Mouse (Mus musculus) cerebellum, adult 11-12 months (tissue): ENCODE measurements around the gene Chaf1a.
"Not testable (repeated sequence)": the region's sequence is repeated elsewhere in the genome, so short reads cannot be mapped to it uniquely, and the experiment has no call there.

Experiments
- DNase-seq: peaks from one replicate; pipeline ENCODE4 v3.0.0; 2022

Gene Chaf1a

DNA sequence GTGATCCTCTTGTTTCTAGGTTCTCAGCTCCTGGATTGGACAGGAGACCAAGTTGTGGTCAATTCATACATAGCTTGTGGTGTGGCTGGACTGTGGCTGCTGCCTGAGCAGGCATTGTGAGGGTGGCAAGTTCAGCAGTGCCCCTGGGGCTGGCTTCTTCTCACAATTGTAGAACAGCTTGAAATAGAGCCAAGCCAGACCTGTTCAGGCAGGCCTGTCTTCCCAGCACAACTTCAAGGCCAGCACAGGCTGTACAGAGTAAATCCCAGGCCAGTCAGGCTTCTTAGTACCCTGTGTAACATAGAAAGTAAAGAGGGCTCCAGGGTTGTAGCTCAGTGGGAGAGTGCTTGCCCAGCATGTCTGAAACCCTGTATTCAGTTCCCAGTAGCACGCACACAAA lies 52.6 kb downstream of the Chaf1a start:
- no peak for DNase-seq

DNA sequence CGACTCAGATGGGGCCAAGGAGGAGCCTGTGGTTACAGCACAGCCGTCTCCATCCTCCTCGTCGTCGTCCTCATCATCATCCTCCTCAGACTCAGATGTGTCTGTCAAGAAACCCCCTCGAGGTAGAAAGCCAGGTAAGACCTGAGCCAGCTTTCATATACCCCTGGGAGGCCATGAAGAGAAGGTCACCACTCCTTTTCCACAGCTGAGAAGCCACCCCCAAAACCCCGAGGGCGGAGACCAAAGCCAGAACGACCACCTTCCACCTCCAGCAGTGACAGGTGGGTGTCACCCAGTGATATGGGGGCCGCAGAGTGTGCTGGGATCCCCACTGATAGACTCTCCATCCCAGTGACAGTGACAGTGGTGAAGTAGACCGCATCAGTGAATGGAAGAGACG lies 56.6 kb downstream of the Chaf1a start:
- no peak for DNase-seq

DNA sequence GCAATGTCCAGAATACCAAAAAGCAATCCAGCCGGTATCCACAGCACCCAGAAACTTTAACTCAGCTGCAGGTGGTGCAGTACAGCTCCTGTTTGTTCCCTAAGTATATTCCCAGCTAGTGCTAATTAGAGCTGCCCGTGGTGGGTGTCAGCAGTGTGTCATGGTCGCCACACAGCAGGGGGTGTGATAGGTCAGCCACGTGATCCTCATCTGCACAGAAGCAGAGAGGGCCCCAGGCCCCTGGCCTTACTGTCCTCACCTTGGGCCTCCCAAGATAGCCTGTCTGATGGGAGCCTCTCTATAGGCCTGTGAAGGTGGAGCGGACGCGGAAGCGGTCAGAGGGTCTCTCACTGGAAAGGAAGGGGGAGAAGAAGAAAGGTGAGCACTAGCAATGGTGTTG lies 57.9 kb downstream of the Chaf1a start:
- no peak for DNase-seq

DNA sequence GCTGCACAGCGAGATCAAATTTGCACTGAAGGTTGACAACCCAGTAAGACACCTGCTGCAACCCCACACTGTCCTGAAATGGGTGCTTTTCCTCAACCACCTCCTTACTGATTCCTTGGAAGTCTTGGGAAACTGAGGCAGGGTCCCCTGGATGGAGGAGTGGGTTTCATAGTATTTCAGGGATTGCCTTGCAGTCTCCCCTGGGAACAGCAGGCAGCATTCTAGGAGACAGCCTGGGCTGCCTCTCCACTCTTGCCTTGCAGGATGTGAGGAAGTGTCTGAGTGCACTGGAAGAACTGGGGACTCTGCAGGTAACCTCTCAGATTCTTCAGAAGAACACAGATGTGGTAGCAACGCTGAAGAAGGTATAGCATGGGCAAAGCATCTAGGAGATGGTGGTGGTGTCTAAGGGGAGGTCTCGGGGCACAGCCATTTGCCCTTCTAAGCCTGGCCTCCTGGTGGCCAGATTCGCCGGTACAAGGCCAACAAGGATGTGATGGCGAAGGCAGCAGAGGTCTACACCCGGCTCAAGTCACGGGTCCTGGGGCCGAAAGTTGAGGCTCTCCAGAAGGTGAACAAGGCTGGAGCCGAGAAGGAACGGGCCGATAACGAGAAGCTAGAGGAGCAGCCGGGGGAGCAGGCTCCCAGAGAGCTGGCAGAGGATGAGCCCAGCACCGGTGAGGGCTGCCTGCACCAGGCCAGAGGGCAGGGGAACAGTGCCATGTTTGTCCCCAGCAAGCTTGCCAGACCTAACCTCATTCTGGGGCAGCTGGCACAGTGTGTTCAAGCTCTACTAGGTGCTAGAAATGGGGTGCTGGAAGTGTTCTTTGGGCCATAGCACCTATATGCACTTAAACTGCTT lies 58.7 kb downstream of the Chaf1a start:
- no peak for DNase-seq

DNA sequence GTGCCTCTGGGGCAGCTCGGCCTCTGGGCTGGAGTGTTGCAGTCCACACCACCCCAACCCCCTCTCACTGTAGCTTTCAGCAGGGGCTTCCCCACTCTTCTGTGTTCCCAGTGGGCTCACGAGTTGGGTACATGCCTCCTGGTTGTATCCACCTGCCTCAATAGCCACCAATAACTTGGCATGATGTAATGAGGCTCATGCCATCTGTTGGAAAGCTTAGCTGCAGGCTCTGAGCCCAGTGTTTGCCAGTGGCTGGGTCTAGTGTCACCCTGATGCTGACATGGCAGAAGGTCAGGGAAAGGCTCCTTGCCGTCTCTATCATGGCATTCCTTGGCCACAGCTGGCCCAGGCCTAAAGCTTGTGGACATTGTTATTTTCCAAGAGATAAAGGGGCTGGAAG lies 60.6 kb downstream of the Chaf1a start:
- no peak for DNase-seq

DNA sequence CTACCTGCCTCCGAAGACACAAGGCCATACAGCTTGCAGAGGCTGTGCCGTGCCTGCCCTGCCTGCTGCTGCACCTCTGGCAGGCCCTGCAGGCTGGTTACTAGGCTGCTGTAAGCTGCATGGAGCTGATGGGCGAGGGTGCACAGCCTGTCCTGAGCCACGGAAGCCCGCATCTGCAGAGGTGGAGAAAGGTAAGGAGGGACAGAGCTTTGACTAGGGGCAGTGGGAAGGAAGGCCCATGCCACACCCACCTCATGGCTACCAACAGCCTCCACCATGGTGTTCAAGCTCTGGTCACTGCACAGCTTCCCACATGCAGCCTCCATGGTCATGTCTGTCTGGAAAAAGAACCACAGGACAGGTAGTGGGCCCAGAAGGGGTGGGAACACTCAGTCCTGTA lies 61.9 kb downstream of the Chaf1a start:
- DNase-seq = no peak

DNA sequence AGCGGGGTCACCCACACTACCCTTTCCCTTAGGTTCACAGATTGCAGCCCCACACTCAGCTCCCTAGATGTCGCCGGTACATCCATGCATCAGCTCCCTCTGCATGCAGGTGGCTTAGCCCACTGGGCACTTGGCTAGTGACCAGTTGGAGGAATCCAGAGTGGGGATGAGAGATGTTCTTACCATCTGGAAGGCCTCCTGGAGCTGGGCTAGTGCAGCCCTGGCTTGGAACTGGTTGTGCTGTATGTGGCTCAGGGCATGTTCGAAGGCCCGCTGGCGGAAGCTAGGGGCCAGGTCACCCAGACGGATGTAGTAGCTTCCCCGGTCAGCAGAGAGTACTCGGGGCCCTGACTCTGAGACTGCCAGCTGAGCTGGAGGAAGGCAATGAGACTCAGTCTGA lies 62.7 kb downstream of the Chaf1a start:
- DNase-seq = no peak

DNA sequence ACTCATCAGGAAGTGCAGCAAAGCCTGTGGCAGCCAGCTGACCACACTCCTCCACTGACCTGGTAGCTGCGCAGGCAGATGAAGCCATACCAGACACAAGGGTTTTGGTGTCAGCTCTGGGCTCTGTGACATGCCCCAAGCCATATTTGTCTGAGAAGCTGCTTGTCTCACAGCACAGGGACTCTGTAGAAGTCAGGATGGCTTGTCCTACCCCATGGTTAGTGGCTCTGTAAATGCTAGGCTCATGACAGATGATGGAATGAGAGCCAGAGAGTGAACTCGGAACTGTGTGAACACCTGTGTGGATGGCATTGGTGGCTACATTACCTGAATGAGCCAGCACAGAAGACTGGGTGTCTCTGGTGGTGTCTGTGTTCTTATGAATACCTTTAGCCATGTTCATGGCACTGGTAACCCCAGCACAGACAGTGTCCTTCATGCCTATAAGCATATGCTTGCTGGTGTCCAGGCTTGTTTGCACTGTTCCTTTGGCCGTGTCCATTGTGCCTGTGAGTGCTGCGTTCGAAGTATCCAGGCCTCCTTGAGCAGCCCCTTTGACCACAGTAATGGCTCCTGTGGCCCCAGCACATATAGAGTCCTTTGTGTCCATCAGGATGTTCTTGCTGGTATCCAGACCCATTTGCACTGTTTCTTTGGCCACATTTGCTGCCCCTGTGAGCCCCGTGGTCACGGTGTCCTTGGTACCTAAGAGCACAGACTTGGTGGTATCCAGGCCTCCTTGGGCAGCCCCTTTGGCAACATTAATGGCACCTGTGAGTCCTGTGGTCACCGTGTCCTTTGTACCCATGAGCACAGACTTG lies 63.4 kb downstream of the Chaf1a start:
- DNase-seq = no peak

DNA sequence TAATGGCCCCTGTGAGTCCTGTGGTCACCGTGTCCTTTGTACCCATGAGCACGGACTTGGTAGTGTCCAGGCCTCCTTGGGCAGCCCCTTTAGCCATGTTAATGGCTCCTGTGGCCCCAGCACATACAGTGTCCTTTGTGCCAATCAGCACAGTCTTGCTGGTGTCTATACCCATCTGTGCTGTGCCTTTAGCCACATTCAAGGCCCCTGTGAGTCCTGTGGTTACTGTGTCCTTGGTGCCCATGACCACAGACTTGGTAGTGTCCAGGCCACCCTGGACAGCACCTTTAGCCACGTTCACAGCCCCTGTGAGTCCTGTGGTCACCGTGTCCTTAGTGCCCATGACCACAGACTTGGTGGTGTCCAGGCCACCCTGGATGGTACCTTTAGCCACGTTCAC lies 64.6 kb downstream of the Chaf1a start:
- not testable (repeated sequence) for DNase-seq

DNA sequence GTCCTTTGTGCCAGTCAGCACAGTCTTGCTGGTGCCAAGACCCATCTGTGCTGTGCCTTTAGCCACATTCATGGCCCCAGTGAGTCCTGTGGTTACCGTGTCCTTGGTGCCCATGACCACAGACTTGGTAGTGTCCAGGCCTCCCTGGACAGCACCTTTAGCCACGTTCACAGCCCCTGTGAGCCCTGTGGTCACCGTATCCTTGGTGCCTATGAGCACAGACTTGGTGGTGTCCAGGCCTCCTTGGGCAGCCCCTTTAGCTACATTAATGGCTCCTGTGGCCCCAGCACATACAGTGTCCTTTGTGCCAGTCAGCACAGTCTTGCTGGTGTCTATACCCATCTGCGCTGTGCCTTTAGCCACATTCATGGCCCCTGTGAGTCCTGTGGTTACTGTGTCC lies 66.2 kb downstream of the Chaf1a start:
- DNase-seq = not testable (repeated sequence)

DNA sequence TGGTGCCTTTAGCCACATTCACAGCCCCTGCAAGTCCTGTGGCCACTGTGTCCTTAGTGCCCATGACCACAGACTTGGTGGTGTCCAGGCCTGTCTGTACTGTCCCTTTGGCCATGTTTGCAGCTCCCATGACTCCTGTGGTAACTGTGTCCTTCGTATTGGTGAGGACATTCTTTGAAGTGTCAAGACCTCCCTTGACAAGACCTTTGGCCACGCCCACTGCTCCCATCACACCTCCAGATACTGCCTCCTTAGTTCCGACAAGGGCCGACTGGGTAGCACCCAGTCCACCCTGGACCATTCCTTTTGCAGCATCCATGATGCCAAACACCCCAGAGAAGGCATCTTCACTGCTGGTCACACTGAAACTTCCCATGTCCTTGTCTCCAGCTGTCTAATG lies 66.7 kb downstream of the Chaf1a start:
- DNase-seq = no peak

DNA sequence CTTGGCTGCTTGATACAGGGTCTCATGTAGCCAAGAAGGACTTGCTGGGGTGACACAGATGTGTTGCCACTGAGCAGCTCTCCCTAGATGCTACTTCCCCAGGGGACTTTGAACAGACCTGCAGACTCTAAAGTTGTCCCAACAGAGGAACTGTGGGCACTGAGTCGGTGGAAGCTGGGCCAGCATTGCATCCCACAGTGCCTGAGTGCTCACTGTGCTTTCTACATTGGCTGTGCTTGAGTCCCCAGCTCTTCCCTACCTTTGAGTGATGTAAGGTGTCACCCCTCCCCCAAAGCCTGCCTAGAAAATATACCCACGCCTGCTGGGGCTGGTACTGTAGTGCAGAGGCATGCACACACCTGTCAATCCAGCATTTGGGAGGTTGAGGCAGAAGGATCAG lies 67.5 kb downstream of the Chaf1a start:
- DNase-seq = no peak

DNA sequence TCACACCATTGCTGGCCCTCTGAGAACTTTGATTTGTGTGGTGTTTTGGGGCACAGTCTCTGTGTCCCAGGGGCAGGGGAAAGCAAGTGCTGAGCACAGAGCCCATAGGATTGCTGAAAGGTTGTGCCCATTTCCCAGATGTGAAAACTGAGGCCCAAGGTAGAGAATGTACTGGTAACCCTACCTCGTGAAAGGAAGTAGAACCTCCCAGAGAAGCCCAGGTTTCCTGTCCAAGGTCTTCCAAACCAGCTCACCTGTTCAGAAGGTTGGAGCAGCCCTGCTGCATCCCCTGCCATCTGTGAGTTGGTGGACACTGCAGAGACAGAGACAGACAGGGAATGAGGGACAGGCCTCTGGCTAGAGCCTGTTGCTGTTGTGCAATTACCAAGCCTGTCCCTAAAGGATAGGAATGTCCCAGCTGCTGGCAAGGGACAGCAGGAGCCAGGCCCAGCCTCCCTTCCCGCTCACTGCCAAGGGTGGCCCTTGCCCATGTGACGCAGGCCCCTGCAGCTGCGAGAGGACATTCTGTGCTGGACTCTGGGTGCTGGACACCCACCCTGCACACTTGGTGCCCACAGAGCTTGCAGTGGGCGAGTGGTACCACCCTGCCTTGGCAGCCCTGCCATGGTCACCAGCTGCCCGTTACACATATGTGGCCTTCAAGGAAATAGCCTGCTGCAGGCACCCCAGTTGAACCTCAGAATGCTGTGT lies 68.2 kb downstream of the Chaf1a start:
- DNase-seq = no peak

DNA sequence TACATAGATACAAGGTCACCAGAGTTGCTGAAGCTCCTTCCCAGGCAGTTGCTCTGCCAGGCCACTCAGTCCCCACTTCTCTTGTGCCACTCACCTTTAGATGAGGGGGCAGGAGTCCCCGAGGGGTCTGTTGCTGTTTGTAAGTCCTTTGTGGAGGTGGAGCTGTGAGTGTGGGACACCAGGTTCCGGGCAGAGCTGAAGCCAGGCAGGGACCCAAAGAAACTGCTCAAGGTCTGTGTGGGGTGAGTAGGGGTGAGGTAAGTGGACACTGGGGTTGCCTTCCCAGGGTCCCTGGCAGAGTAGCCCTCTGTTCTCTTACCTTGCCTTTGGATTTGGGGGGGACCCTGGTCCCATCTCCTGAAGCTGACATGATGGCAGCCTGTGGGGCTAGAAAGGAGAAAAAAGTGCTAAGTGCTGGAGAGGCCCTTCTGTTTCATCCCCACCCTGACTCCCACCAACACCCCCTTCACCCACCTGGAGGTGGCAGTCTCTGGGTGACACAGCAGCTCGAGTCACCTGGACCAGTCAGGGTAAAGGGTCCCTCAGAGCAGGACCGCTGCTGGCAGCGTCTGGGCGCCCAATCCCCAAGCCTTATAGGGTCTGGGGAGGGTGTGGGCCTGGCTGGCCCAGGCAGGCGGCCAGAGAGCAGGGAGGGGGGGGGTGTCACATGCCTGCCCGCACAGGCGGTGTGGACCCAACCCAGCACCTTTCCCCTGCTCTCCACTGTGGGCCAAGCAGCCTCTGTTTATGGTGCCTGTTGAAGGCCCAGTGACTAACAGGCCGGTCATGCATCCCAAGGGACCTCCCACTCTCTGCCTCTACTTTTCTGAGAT lies 69.2 kb downstream of the Chaf1a start, which contains the start of gene Plin4:
TSS of gene Plin4 (minus strand) at position 585 of the 833 bp plus-strand sequence.
- DNase-seq = no peak

DNA sequence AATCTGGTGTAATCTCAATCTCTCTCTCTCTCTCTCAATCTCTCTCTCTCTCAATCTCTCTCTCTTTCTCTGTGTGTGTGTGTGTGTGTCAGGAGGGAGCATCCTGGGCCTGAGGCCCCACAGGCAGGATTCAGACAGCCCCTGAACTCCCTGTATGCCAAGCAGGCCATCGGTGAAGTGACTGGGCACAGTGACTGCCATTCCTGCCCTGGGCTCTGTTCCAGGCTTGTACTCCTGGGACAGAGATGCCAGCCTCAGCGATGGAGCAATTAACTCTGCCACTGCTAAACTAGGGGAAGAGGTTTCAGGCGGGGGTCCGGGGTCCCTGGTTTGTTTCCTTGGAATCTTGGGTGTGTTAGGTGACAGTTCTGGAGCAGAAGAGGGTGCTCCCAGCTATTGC lies 70.3 kb downstream of the Chaf1a start:
- DNase-seq = no peak

DNA sequence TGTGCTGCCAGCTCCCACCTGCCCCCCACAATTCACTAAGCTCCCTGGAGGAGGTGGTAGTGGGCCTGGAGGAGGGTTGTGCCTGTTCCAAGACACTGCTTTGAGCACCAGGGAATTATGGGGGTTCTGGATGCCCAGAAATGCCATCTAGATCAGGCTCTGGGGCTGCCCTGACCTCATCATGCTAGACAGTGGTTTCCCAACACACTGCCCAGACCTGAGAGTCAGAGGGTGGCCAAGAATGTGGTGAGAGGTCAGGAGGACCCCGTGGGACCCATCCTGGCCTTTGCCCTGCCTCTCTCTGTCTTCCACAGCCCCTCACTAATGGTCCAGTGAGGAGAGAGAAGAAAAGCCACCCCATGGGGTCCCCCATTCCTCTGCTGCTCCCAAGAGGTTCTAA lies 70.8 kb downstream of the Chaf1a start:
- DNase-seq = no peak

DNA sequence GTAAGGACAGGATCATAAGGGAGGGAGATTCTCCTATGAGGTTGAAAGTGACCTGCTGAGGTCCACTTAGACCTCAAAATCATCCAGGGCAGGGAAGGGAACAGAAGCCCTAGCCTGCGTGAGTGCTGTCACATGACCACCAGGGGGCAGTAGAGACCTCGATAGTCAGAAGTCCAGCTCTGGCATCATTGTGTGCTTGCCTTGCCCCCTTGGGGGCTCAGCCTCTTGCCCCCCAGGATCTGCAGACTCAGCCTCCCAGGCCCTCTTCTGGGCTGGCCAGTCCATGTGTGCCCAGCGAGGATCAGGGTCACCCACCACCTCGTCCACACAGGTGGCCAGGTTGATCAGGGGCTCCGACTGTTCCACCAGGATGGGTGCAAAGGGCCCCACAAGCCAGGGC lies 71.6 kb downstream of the Chaf1a start:
- peak; percentile 59 for DNase-seq

DNA sequence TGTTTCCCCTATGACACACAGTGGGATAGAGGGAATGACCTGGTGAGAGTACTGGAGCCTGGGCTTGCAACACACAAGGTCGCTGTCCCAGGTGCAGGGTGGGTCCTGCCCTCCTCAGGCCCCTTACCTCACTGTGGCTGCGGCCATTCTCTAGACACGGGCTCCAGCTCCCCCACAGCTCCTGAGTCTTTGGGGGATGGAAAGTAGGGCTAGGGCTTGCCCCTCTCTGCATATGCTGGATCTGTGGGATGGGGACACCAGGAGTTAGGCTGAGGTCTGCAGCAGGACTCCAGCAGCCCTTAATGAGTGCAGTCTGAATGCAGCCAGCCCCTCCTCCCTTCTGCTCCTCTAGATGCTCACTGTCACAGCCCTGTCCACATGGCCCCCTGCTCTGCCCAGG lies 72.5 kb downstream of the Chaf1a start:
- no peak for DNase-seq

DNA sequence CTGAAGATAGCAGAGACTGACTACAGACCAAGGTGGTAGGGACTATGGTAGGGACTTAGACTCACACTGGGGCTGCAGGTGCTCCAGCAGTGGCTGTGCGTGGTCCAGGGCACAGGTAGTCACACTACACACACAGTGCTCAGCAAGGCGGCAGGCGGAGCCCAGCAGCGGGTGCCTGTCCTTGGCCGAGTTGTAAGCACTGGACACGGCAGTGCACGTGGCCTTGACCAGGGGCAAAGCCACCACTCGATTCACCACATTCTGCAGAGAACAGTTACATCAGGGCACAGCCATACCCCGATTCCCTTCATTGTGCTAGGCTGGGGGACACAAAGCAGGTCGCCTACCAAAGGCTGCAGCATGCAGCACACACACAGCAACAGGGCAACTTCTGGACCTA lies 76.0 kb downstream of the Chaf1a start:
- DNase-seq = no peak

DNA sequence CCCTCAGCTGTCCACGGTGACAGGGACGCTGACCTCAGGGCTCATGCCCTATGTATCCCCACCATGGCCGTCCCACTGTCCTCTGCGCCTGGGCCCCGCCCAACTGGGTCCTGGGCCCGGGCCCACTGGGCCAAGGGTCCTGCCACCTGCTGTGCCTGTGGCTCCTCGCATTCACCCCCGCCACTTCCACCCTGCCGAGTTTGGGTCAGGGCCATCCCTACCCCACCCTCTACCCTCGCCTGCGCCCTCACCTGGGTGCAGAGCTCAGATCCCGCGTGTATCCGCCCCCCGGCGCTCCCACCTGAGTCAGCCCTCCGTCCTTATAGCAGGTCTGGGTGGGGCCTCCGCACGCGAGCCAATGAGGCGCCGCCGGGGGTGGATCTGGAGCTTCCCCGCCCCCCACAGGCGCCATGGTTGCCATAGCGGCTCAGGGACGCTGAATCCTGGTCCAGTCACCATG lies 77.0 kb downstream of the Chaf1a start, which contains the start of gene Plin5:
TSS of gene Plin5 (minus strand) at position 346 of the 460 bp plus-strand sequence.
- DNase-seq = peak; percentile 48

DNA sequence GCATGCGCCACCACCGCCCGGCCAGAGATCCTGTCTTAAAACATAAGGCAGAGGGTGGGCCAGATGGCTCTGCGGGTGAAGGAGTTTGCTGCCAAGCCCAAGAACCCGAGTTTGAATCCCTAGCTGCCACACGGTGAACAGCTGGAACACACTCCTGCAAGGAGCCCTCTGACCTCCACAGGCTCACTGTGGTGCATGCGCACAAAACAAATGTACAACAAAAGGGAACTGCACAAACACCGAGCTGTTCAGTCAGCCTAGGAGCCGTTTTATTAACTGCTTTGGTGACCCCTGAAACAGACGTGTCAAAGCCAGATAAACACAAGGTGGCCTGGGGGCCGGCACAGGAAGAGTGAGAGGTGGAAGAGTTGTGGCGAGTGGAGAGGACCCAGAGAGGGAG lies 79.2 kb downstream of the Chaf1a start:
- DNase-seq = peak; percentile 28
